Mouse (Mus musculus): ENCODE measurements at regions not wholly inside any gene's neighbourhood (a gene's known extent, or its start where the extent isn't known, plus 50 kb on each side); places are given as distances from the start of the nearest gene placed in this dataset. TPM values are rescaled to one million over a fixed set of nuclear protein-coding genes. Genes with fewer than 3 reads are reported as not detected.

Small RNAs in the stretch of these regions (microRNA-seq; reads per million reads assigned to microRNA genes)
- gene Gm24275: not detected
